Mouse (Mus musculus) cerebellum, adult 8-10 months (tissue): ENCODE measurements around the gene Clec3a.

ENCODE experiments used
- DNase-seq: peaks from one replicate; pipeline ENCODE4 v3.0.0; 2022

Clec3a gene

DNA sequence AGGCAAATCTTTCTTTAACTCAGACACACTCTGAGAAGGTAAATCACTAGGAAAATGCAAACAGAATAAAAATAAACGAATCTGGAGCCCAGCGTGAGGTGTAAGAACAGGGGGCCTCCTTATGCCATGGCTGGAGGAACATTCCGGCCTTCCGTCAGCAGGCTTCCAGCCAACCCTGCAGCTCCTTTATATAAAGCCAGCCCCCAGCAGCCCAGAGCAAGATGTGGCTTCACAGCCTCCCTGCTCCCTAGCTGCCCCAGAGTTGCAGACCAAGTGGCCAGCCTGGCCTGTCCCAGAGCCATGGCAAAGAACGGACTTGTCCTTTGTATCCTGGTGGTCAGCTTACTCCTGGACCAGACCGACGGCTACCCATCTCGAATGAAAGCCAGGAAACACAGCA, at the start of gene Clec3a:
Gene Clec3a, plus strand, starts transcription at position 301 of the 400 bp plus-strand sequence.
- DNase-seq: no peak

DNA sequence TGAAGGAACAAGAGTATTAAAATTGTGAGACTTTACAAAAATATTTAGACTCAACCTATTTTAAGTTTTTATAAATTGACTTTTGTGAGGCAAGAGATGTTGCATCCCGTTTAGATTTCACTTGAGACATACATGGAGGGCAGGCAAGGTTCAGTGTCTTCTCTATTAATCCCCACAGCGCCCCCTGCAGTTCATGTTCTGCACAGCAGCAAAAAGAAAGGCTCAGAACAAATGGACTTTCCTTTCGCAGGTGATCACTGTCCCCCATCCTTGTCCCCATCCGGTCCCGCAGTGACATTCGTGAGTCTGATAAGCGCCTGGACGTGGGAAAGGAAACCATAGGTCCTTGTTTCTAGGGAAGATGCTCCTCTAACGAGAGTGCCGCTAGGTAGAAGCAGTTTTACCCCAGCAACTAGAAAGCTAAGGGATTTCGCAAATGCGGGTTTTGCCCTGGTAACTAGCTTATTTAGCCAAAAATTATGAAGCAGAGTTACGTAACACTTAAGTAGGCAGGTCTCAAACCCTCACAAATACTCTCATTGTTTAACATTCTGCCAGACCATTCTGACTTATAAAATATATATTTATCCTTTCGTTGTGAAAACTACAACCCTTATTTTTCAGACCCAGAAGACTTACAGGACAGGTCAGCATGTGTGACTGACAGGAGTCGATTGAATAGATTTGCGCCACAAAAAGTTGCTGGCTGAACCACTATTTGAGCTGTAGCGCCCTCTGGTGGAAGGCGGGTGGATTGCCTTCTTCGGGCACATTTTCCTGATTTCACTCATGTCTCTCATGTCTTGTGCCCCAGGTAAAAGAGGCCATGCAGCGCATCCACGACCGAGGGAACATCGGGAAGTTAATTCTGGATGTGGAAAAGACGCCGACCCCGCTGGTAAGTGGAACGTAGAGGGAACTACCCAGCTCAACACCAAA, 48.6 kb upstream of the Clec3a start:
- DNase-seq: peak; percentile 89

DNA sequence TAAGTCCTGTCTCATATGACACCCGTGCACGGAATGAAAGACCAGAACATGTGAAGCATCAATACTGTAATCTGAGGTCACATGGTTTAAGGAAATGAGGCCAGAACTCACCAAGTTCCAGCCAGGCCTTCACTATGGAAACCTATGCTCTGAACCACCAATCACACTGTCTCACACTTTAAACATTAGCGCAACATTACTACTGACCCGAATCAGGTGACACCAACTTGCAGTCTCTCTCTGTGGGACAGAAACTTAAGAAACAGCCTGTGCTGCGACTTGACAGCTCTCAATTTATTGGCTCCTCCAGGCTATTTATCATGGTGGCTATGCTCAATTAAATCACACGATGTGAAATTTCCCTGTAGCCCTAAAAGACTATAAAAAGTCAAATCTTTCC, 43.5 kb upstream of the Clec3a start:
- DNase-seq: no peak

DNA sequence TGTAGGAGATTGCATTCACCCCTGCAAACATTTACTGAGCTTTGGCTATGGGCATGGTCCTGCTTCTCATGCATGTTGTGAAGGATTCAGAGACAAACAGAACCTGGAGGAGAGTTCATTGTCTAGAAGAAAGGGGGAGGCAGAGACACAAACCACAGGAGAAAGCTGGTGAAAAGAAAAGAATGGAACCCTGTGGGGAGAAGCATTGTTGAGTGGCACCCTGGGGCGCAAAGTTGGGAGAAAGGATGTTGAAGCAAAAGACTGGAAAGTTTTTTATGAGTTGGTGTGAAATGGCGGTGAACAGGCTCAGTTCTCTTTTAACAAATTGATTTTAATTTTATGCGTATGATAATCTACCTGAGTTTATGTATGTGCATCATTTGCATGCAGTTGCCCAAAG, 33.7 kb upstream of the Clec3a start:
- no peak for DNase-seq

DNA sequence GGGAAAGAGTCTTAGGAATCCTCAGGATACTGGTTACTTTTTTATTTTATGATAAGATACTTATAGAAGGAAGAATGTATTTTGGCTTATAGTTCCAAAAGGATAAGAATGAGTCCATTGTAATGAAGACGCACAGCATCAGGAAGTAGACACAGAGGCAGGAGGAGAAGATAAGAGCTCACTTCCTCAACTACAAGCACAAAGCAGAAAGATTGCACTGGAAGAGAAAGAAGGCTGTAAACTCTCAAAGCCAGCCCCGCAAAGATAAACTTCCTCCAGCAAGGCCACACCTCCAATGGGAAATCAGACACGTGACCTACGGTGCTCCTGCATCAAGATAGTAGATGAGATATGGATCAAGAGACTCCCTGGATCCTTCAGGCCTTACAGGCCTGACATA, 30.4 kb upstream of the Clec3a start:
- DNase-seq: no peak

DNA sequence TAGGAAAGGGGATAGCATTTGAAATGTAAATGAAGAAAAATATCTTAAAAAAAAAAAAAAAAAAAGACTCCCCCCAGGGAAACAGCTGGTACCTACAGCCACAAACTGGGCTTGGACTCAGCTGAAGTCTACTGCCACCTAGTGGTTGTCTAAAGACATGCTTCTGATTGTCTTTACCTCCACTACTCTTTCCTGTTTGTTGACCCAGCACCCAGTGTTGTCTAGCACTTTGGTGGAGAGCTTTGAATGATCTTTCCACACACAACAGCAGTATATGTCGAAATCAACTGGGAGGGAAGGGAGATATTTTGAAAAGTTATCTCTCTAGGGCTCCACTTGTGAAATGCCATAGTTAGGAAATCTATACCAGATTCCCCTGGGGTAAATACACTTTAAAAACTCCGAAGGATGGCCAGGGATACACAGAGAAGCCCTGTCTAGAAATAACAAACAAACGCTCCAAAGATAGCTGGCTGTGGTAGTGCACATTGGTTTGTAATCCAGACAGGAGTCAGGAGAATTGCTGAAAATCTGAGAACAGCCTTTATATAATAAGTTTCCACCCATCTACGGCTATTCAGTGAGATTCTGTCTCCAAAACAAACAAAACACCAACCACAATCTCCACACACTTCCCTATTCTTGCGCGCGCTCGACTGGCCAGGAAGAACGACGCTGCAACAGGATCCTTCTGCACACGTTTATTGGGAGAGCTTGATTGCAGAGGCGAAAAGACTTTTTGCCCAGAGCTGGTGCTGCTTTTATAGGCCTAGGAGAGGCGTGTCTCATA, 27.2 kb upstream of the Clec3a start:
- DNase-seq: no peak

DNA sequence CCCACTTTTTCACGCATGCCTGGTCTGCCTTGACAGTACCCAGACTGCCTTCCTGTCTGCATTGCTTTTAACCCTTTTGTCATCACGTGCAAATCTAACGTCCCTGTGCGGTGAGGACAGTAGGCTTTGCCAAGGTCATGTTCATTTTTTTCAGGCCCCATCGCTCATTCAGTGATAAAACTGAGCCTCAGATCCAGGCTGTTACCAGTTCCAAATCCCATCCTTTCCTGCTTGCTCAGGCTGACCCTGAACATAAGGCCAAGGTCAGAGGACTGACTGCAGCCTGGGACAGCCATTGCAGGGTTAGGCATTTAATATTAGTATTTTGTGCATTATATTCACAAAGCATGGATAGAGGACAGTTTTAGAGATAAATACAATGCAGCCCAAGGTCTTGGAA, 19.6 kb upstream of the Clec3a start:
- no peak for DNase-seq

DNA sequence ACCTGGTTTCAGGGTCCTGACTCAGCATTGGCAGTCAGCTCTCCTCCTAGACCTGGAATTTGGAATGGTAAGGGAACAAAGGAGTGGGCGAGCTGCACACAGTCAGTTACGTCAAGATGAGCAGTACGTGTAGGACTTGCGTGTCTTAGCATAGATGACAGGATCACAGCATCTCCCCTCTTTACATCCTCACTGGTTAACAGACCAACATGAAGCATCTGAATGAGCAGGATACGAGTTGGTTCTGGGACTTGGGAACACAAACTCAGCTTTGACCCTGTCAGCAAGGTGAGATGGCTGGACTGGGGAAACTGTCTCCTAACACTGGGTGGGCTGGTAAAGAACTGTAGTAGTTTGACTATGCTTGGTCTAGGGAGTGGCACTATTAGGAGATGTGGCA, 18.6 kb upstream of the Clec3a start:
- no peak for DNase-seq

DNA sequence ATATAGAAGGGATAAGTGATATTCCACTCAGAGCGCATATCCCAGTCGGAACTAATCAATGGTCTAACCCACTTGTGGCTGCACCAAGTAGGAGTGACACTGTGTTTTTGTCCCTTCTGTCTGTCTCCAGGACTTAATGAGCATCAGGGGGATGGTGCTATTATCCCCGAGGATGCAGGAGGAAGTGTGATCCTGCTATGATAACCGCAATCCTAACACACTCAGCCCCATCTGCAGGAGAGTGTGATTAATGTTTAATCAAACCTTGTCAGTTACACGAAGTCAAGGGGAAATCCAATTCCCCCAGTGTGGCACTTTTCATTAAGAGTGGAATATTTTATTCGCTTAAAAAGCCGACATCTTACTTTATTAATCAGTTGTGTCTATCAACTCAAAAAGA, 16.2 kb upstream of the Clec3a start:
- no peak for DNase-seq

DNA sequence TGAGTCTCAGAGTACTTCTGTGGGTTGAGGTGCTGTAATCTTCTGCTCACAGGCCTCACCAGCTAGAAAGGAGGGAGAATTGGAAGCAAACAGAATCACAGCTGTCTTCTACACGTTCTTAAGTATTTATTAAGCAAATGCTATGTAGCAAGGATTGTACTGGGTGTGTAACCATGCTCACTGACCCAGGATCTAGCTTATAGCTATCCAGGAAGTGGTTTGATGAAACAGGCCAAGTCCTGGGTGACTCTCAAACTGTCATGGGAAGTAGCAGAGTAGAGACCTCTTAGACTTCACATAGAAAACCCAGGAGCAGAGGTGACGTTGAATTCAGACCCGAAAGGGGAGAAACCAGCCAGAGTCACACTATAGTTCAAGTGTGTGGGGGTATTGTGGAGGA, 6.5 kb upstream of the Clec3a start:
- no peak for DNase-seq

DNA sequence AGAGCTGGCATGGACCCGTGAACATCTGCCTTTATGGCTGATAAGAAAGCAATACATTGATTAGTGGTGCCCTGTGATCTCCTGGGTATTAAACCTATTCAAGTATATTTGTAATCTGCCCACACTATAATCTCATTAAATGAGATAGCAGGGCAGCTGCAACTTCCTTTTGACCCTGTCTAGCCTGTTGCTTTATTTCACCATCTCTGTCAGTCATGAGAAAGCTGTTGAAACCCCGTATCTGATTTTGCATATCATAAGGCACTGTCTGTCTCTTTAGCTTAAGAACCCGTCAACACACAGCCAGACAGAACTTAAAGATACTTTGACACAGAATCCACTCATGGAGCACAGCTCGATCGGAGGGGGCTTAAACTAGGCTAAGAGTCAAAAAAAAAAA, 600 bp downstream of the Clec3a start:
- DNase-seq: no peak

DNA sequence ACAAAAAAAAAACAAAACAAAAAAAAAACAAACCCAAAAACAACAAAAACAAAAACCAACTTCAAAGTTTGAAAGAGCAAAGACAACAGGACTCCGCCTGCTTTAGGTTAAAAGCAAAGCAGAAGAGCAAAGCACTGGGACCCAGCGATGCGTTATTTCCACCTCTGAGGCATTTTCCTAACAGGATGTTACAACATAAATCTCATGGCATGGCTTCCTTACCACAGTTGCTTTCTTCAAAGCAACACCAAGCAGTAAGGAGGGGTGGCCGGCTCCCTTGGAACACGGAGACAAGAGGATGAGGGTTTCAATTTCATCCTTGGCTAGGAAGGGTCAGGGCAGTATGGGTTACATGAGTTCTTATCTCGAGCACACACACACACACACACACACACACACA, 1.0 kb downstream of the Clec3a start:
- DNase-seq: no peak

DNA sequence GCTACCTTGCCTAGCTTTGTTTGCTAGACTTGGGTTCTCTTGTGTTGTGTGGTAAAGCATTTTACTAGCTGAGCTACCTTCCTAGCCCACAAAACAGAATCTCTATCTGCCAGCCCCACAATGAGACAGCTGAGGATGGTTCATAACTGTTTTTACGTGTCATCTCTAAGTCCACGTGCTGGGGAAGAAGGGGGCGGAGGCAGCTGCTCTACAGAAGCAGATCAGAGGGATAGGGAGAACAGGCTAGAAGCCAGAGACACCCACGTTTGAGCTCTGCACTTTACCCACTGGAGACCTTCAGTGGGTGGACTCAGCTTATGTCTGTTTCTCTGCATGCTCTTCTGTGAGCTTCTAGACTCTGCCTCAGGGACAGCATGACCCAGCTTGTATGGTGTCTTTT, 3.7 kb downstream of the Clec3a start:
- DNase-seq: no peak

DNA sequence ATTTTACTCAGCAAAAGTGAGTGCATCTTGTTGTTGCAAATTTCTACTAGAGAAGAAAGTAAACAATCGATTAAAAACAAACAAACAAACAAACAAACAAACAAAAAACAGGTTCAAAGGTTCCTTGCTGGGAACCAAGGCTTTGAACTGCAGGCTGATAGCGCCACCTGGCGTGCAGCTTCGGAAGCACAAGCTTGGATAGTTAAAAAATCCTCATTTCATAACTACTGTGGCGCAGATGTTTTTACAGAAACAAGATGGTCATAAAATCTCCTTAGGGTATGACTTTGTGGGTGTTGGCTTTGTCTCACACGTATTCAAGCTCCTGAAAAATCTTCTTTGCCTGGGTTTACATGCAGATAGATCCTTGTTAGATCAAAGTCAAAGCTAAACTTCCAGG, 20.4 kb downstream of the Clec3a start:
- peak; percentile 55 for DNase-seq

DNA sequence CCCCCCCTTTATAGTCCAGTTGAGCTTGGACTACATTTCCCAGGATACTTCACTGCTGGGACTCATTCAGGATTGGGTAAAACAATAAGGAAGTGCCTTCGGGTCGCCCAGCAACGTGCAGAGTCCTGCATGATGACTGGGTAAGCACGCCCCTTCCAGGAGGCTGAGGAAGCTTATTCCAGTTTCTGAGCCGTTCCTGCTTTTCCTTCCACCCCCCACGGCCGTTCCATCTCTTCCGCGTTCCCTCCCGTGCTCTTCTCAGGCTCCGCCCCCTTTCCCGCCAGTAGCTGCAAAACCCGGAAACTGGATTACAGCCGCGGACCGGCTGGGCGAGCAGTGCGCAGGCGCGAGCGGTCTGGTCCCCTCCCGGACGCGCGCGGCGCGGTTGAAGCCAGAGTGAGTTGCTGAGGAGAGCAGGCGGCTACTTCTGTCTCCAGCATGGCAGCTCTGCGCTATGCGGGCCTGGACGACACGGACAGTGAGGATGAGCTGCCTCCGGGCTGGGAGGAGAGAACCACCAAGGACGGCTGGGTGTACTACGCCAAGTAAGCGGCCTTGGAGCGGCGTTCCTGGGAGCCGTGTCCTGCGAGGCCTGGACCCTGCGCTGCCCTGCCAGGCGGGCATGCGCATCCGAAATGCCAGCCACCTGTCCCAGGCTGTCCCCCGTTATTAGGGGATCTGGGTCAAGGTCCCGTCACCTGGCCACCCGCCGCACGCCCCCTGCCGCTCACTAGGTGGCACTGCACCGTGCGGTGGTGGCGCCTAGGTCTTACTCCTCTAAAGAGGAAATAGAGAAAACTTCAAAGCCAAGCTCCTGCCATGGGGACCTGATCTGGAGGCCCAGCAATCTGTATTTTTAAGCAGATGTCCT, 21.7 kb downstream of the Clec3a start, which contains the start of gene Wwox:
Gene Wwox, plus strand, starts transcription at position 322 of the 871 bp plus-strand sequence.
- peak; percentile 100 for DNase-seq

DNA sequence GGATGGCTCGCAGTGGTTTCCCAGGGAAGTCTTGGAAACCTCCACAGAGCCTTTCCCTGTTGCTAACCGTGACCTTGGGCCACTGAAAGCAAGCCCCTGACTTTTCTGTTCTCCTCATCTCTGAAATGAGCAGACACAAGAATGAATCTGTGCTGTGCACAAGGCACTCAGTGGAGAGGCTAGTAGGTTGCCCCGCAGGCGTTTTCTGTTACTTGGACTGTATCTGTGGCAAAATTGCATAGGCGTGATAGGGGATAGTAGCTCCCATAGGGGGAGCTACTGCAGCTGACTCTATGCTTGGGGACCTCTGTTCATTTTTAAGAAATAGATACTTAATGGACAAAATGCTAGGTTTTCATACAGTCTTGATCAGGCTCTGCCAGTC, 22.3 kb downstream of the Clec3a start:
- no peak for DNase-seq

DNA sequence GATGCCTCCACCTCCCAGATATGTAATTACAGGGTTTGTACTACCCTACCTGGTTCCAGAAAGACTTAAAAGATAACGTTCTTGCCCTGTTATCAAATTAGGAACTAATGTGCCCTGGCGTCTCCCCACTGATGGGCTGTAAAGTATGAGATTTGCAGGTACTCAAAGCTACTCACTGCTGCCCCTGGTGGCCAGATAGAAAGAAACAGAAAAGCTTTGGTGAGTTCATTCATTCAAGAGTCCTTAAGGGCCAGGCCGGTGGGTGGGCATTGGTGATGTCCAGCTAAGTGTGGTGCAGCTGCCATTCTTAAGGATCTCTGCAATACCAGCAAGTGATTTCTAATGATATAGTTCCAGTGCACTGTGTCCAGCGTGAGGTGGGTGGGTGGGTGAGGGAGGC, 23.7 kb downstream of the Clec3a start:
- DNase-seq: no peak

DNA sequence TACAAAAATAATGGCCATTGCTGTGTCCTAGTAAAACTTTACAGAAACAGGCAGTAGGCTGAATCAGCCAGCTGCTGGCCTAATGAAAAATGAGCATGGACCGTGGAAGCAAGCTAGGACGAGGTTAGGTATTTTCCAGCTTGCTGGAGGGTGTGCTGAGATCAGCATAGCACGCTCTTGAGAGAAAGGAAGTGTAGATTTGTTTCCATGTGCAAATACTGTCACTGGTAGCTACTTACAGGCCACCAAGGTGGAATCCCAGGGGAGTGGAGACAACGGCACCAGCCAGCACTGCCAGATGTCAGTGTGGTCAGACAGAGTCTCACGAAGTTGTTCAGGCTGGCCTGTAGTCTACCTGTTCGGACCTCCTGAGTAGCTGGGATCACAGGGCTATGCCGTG, 29.0 kb downstream of the Clec3a start:
- no peak for DNase-seq

DNA sequence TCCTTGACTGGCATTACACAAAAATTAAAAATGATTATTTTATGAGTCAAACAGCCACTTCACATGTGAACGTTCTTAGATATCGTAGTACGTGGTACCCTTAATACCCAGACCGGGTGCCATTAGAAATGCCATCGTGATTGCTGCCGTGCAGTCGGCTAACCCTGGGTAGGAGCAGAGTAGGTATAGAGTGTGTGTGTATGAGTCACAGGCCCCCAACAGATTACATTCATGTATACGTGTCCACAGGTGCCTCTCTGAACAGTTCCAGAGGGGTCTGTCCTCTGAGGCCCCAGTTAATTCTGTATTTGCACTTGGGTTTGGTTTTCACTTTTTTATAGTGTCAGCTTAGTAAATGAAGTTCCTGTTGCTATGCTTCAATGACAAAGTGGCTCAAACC, 34.4 kb downstream of the Clec3a start:
- DNase-seq: peak; percentile 9

DNA sequence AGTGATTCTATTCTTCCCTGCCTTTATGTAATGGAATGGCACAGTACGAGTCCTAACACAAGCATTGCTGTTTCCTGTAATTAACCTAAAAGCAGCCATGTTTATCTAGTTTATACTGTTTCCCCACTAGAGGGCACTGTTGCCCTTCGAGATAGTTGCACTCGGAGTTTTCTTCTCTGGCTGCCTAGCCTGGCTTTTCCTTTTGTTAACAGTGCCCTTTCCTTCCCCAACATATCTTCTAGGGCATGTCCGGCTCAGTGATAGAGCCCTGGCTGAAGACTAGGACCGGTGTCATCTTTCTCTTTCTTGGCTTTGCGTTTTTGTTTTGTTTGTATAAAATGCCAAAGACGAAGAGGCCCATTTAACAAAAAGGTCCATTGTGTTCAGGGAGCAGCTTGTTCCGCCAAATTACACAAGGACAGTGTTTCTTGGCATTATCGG, 34.9 kb downstream of the Clec3a start:
- peak; percentile 81 for DNase-seq

DNA sequence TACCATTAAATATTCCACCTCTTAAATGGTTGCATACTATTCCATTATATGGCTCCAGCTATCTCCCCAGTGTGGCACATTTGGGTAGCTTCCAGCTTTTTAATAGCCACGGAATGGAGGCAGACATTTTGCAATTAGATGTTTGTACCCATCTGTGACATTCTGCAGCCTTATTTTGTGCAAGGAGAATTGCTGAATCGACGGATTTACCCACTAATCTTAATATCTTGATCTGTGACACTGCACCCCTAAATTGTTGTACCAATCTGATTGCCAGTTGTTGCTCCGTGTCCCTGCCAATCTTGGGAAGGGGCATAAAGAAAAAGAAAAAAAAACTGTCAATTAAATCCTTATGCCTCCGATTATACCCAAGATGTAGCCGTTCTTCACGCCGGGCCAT, 37.4 kb downstream of the Clec3a start:
- DNase-seq: no peak

DNA sequence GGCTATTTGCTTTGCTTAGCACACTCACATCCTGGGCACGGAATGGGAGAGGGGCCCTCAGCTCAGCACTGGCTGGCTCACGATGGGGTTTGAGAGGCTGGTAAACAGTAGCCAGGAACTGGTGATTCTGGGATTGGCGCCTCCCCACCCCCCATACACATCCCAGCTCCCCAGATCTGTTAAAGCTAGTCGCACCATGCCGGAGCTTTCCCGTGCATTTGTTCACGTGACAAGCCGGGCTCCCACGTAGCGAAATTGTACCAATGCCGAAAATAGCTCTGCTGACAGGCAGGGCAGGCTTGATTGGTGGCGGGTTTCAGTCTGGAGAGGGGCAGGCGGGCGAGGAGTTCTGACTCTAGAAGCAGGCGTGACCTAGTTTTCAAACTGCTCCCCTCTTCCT, 38.1 kb downstream of the Clec3a start:
- peak; percentile 31 for DNase-seq
